Mouse (Mus musculus) myocyte (in vitro differentiated cells): ENCODE measurements around the gene Xrcc6.

Experiments used
- MAX ChIP-seq: IDR thresholded peaks from one replicate; pipeline ENCODE4 v1.6.1; 2011; ENCODE audit warnings: low read depth, mild to moderate bottlenecking, control low read depth
- POLR2A ChIP-seq: IDR thresholded peaks from one replicate; pipeline ENCODE4 v1.6.1; 2011; ENCODE audit warnings: low read depth, mild to moderate bottlenecking, control low read depth, moderate library complexity; ENCODE audit not compliant: insufficient read length
- POLR2AphosphoS2 ChIP-seq: IDR thresholded peaks from one replicate; pipeline ENCODE4 v1.6.1; 2011; ENCODE audit warnings: low read depth, control low read depth; ENCODE audit not compliant: insufficient read length

DNA sequence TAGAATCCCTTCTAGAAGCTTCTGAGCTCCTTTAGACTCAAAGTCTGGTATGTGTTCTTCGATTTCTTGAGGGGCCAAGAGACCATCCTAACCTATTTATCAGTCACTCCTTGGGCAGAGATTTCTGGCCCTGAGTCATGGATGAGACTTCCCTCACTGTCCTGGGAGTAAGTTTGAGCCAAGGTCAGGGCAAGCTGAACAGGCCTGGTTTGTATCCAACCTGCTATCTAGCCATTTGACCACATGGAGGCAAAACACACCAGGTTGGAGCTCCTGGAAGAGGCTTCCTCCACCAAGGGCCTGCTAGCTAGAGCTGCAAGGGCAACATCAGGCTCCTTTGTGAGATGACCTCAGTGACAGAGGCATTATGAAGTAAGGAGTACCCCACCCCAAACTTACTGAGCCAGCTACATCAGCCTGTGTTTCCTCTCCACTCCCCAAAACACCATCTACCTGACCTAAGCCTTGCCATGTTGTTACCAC, 71.1 kb downstream of the Xrcc6 start, which contains the start of gene 4930407I10Rik:
- TF ChIP-seq POLR2A (no peak), MAX (no peak), POLR2AphosphoS2 (no peak)
